Mouse (Mus musculus): ENCODE results near the gene Spag6l.
"Not testable (repeated sequence)": the region's sequence is repeated elsewhere in the genome, so short reads cannot be mapped to it uniquely, and the experiment has no call there.

The Spag6l gene

DNA sequence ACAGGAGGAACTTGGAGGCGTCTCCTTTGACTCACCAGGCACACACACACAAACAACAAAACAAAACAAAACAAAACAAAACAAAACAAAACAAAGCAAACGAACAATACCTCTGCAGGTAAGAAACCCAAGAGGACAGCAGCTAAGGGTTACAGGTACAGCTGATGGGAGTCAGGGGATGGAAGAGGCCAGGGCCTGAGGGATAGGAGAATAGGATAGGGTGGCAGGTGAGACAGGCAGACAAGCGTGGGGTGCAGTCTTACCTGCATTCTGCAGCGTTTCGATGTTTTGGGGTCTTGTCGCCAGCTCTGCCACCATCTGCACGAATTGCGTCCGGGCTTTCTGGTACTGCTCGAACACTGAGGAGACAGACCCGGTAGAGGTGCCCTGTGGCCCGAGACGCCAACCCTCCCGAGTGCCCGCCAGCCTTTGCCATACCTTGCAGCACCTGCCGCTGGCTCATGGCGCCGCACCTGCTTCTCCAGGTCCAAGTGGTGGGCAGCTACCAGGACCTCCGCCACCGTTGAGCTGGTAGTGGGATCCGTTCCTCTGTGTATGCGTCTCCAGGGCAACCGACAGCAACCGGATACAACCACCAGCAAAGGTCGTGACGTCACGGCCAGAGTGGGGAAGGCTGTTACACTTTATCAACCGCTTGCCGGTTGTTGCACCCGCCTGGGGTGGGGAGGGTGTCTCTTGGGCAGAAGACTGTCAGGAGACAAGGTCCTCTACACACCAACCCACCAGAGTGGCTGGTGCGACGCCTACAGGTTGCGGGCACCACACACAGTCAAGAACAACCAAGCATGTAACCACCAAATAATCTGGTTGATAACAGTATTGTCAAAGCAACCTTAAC lies at the start of gene Spag6l:
Gene Spag6l (minus strand): TSS at position 700 of the 859 bp plus-strand sequence.
- DNase-seq = peak; percentile 87 to 90

DNA sequence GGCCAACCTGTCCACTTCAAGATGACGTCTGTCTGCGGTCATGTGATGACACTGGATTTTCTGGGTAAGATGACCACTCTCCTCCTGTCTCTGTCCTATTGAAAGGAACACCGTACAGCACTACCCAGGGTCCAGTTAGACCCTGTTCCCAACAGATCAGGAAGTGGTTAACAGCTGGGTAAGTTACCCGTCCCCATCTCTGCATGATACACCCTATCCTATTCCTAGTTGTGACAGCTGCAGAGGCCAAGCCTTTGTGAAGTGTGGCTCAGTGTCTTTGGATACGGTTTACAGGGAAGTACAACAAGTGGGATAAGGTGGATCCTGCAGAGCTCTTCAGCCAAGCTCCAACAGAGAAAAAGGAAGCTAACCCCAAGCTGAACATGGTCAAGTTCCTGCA lies 49.8 kb upstream of the Spag6l start:
- DNase-seq = no peak

- peak; percentile 87 to 88 for DNase-seq
These were observed 41.5 kb upstream of the Spag6l start, which contains the start of the genes Top3b and Vpreb1 for GRCm38 (mm10) chr16:16870617-16871331. TSS of gene Top3b (plus strand) at chr16:16870736. TSS of gene Vpreb1 (minus strand) at chr16:16870843.

- no peak for DNase-seq
These were observed 41.0 kb upstream of the Spag6l start for GRCm38 (mm10) chr16:16870241-16870616.

- no peak for DNase-seq
These were observed 36.7 kb upstream of the Spag6l start for GRCm38 (mm10) chr16:16865696-16866561.

DNA sequence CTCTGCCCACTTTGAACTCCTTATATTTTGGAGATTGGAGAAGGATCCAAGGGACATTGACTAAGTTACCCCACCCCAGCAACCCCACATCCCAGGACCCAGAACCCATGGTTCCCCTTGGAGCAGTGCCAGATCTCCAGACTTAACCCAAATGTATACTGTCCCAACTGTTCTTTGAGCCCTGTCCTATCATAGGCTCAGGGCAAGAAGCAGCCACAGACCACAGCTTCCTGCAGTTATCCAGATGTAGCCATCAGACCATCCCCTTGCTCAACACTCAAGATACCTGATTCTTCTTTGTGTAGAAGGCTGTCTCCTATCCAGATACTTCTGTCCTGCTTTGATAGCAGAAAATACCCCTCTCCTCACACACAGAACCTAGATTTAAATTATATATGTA lies 36.0 kb upstream of the Spag6l start:
- DNase-seq = peak; percentile 11 to 13

DNA sequence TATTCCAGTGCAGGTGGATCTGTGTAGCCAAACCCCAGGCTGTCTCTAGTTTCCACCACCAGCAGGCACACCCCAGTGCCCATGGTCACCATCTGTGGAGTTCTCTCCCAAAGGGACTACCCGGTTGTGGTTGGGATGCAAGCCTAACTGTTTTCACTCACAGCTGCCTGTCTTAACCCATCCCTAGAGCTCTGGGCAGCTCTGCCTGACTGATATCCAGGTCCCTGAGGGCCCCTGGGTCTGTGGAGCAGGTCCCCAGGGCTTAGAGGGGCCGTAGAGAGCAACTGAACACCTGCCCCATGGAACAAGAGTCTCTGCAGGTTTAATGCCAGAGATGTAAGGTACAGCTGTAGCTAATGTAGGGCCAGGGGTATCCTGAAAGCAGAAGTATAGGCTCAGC lies 34.7 kb upstream of the Spag6l start, which contains the start of gene Igll1:
Gene Igll1 (minus strand): TSS at position 8 of the 400 bp plus-strand sequence.
- no peak for DNase-seq

DNA sequence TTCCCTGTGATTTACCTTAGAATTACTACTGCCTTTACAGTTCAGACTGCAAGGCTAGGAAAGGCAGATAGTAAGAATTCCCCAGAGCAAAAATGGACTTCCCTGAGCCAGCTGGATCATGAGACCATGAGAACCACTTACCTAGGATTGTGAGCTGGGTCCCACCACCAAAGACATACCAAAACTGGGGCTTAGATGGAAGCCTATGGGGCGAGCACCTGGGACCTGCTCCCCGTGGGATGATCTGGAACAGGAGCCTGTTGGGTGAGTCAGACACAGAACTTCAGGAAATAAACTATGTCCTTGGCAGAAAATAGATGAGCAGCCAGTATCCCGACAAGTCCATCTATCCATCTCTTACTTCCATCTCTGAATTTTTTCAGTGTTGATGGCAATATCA lies 33.0 kb upstream of the Spag6l start:
- DNase-seq = no peak

DNA sequence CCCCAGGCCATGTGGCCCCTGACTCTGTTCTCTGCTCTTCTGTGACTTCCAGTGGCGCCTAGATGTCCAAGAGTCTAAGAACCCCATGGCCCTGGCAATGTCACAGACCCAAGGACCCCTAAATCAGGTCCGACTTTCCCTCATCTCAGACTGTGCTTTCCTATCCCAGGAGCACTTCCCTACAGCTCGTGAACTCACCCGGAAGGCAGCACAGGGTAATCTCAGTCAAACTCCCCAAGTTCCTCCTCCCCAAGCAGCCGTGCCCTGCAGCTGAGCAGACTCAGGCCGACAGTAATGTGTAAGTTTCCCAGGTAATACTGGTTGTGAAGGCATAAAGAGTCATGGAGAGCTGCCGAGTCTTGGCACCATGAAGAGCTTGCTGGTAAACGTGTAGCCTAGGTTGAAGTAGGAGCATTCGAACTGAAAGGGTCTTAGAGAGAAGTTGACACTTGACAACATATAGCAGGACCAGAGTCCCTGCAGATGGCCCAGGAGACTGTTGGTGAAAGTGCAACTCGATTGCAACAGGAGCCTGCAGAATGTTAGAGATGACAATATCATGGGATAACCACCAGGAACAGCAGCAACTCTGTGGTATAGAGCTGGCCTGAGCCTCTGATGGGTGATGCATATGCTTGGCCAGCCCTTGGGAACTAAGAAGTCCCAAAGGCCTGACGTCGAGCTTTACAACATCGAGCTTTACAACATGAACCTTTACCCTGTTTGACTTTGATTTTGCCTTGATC lies 27.6 kb upstream of the Spag6l start:
- no peak for DNase-seq

- not testable (repeated sequence) for DNase-seq
These were observed 26.8 kb upstream of the Spag6l start for GRCm38 (mm10) chr16:16856054-16856453.

DNA sequence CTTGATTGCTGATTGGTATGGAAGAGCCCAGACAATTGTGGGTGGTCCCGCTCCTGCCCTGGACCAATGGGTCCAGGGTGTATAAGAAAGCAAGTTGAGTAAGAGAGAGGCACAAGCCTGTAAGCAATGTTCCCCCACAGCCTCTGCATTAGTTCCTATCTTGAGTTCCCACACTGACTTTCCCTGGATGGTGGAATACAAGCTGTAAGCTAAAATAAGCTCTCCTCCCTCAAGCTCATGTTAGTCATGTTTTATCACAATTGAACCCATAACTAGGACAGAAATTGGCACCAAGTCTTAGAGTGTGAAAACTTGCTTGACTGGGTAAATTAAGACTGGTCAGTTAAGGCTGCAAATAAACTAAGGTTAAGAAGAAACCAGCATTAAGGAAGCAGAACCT lies 26.3 kb upstream of the Spag6l start:
- no peak for DNase-seq

DNA sequence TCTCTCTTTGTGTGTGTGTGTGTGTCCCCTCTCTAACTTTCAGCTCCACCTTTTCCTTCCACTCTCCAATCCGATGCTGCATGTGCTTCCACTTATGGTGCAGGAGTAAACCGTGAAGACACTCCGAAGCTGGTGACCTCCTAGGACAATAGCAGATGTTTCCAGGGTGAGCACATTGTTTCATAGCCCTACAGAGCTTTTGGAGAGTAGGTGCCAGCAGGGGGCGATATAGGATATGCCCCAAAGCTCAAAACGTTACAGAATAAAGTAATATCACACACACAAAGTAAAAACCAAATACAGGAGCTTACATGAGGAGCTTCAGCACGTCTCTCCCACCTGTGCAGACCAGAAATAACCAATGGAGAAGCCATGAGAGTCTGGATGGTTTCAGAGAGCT lies 25.6 kb upstream of the Spag6l start:
- peak; percentile 81 to 82 for DNase-seq

GRCm38 (mm10) chr16:16852411-16852810 lies 23.2 kb upstream of the Spag6l start:
- no peak for DNase-seq

DNA sequence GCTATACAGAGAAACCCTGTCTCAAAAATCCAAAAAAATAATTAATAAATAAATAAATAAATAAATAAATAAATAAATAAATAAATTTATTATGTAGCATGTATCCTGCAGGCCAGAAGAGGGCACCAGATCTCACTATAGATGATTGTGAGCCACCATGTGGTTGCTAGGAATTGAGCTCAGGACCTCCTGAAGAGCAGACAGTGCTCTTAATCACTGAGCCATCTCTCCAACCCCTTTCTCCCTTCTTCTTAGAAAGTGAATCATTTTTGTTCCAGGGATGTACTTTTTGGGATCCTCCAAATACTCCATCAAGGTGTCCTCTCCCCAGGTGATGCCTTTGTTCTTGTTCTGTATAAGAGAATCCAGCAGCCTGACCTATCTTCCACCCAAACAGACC lies 19.9 kb upstream of the Spag6l start:
- no peak for DNase-seq

- DNase-seq = no peak
These were observed 415 bp upstream of the Spag6l start for GRCm38 (mm10) chr16:16829671-16830070.

GRCm38 (mm10) chr16:16826223-16826622 lies 3.0 kb downstream of the Spag6l start:
- DNase-seq = no peak

GRCm38 (mm10) chr16:16825476-16825875 lies 3.8 kb downstream of the Spag6l start:
- no peak for DNase-seq

GRCm38 (mm10) chr16:16806325-16806724 lies 22.9 kb downstream of the Spag6l start:
- no peak for DNase-seq
